Mouse (Mus musculus) fat pad, adult 2 months (tissue): ENCODE results near the gene Dnah2.
"Not testable (repeated sequence)": the region's sequence is repeated elsewhere in the genome, so short reads cannot be mapped to it uniquely, and the experiment has no call there.

Experiments used
- DNase-seq: peaks from one replicate; pipeline ENCODE4 v3.0.0-alpha.2; 2011; ENCODE audit warnings: low read depth, low spot score; ENCODE audit errors: extremely low read depth

Gene Dnah2

DNA sequence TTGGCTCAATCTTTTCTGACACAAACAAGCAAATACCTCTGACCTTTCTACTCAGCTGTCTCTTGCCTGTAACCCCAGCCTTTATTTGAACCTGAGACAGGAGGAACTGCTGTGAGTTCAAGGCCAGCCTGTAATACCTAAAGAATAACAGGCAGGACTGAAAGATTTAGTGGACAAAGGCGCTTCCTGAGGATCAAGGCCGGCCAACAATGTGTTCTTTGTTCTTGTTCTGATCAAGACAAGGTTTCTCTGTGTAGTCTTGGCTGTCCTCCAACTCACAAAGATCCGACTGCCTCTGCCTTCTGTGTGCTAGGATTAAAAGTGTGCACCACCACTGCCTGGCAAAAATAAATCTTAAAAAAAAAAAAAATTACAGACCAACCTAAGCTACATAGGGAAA, 15.5 kb upstream of the Dnah2 start:
- DNase-seq = no peak

DNA sequence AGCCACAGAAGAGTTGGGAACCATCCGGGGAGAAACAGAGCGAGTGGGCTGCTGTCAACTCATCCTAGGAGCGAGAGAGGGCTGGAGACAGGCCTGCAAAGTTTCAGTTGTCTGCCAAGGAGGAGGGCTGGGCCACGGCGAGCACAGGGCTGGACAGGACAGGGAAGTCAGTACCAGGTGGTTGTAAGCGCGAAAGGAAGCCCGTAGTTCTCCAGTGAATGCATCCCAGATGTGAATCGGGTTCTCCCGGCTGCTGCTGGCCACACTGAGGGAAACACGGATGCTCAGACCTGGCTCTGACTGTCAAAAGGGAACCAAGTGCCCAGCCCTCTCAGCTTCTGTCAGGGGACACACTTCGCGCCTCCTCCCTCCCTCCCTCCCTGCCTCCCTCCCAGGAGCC, 14.5 kb upstream of the Dnah2 start:
- DNase-seq = no peak

DNA sequence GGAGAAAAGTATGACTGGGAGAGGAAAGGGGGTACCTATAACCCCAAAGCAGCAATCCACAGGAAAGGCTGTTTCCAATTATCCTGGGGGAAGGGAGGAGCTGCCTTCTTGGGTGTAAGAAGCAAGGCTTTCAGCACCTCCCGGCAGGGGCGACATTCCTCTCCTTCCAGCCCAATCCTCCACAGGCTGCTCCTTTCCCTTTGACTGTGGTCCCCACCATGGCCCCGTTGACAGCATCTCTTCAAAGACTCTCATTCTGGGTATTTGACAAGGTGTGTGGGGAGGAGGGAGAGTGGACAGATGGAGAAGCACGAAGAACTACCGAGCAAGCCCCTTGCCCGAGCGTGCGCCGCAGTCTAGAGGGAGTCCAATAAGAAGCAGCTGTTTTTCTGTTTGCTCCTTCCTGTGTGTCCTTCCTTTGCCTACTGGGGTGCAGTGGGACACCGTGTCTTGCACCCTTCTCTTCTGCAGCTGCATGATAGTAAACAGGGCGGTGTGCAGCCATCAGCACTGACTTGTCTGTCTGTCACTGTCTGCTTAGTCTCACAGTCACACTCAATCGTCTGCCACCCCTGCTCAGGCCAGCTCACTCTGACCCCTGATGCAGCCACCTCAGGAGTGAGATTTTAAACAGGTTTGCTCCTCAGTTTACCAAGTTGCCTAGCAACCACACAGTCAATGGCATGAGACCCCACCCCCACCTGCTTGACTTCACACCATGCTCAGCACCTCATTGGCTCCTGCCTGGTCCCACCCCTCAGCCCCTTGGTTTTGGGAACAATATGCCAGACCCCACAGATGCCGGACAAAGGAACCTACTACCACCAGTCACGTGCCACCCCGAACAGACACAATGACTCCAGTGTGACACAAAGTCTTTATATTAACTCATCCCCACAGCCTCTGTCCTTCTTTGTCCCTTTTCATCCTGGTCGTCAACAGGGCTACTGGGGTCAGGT, 12.3 kb upstream of the Dnah2 start:
- no peak for DNase-seq

DNA sequence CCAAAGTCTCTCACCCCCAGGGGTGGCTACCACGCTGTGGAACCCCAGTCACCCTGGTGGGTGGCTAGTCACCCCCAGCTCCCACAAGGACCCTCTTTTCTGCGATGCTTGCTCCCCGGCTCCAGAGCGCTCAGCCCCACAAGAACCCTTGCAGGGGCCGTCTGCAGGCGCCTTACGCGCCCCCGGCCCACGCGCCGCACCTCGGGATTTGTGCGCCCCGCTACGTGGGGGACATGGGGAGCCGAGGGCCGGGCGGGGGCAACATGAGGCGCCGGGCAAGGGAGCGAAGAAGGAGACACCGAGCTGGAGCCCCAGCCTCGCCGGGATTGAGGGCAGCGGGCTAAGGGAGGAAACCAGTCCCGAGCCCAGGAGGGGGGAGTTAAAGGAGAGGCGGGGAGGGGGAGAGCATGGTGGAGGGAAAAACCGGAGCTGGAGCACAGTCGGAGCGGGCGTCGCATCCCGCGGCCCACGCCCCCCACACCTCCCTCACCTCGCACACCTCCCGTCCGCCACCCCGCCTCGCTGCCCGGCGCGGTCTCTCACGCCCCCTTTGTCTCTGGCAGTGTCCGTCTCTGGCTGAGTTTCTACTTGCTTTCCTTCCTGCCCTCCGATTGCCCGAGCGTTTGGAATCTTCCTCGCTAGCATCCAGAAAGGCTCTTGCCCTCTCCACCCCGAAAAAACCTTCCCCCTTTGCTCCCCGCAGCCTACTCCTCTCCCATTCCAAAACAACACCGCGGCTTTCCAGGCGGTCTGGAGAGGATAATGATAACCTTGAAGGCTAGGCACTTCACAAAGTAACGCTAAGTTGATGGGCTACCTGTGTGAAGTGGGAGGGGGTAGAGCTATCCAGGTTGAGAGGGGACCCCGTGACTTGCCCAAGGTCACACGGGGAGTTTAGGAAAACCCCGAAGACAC, 11.2 kb upstream of the Dnah2 start, which contains the start of gene Efnb3:
Gene Efnb3, minus strand, starts transcription at position 355 of the 915 bp plus-strand sequence.
- no peak for DNase-seq

DNA sequence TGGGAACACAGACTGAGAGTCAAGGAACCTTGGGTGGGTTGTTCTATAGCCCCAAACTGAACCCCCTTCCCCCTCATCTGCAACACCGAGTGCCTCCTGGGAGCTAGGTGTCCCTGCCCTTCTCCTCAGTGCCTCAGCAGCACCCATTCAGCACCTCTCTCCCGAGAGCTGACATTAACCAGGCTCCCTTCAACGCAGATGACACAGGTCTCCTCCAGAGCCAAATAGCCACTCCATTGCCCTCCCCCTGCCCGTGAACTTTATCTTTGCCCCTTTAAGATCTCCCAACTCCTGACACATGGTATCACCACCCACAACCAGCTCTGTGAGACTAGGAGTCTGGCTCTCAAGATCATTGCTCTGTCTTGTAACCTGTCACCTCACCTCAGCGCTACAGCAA, 10.3 kb upstream of the Dnah2 start:
- no peak for DNase-seq

DNA sequence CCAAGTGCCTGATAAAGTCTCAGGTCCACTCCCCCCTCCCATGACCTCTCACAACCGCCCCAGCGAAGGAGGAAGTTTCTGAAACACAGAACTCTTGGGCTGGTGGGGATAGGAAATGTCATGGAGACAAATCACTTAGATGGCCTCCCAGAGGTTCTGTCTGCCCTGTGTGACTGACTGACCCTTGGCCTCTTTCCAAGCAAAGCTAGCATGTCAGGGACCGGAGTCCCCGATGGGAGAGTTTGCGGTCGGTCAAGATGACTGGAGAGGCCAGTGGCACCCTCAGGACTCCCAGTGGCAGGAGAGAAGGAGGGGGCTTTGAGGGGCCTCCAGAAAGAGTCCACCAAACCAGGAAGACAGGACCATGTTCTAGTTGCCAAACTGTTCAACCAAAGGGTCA, 9.8 kb upstream of the Dnah2 start:
- DNase-seq = no peak

DNA sequence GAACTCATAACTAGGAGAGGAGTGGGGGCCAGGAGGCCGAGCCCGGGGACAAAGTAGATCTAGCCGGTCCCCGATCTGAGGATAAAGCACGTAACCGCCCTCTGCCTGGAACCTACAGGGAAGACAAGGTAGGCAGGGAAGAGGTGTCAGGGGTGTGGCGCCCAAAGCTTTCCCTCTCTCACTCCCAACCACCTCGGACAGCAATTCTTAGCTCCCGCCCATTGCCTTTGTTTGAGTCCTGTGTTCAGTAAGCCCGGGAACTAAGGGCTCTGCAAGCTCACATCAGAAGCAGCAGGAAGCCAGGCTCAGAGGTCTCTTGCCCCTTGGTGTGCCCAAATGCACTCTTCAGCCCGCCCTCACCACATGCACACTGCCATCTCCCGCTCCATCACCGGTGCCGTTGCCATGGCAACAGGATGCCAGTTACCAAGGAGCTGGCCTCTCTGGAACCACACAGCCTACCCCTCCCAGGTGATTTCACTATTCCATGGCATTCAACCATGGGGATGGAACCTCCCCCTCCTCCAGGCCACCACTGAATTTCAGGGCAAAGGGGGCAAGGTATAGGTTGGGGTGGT, 8.6 kb upstream of the Dnah2 start:
- no peak for DNase-seq

DNA sequence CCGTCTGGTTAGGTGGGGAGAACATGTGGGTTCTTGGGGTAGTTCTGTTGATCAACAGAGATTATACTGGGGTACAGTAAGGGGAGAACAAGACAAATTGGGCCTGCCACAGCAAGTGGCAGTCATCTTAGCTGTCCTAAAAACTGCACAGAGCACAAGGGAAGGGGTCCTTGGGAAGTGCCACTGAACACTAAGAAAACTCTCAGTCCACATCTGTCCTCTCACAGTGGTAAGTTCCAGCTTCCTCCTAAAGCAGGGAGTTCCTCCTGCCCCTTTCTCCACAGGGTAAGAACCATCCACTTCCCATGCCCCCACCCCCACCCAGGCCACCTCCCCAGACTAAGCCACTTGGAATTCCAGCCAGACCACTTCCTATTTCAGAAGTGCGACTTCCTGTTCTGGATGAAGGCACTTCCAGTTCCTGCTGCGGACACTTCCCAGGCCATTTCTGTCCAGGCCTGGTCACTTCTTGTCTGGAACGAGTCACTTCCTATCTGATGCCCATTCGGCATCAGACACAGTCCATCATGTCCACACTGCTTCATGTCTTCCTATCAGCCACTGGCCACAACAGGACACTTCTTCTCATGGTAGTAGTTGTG, 5.7 kb upstream of the Dnah2 start:
- DNase-seq = no peak

DNA sequence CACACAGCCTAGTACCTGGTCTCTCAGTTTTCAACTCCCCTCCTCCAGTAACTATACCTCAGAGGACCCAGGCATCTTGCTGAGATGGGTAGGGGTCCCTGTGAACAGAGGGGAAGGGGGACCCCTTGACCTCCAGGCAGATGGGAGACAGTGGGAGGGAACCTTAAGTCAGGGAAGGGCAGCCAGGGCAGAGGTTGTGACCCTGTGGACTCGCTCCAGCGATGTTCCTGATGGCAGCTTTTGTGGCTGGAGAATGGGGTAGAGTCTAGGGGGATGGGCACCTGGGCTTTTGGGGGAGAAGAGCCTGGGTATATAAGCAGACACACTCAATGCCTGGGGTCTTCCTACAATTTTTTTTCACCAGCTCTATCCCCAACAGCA, 4.4 kb upstream of the Dnah2 start:
- no peak for DNase-seq

DNA sequence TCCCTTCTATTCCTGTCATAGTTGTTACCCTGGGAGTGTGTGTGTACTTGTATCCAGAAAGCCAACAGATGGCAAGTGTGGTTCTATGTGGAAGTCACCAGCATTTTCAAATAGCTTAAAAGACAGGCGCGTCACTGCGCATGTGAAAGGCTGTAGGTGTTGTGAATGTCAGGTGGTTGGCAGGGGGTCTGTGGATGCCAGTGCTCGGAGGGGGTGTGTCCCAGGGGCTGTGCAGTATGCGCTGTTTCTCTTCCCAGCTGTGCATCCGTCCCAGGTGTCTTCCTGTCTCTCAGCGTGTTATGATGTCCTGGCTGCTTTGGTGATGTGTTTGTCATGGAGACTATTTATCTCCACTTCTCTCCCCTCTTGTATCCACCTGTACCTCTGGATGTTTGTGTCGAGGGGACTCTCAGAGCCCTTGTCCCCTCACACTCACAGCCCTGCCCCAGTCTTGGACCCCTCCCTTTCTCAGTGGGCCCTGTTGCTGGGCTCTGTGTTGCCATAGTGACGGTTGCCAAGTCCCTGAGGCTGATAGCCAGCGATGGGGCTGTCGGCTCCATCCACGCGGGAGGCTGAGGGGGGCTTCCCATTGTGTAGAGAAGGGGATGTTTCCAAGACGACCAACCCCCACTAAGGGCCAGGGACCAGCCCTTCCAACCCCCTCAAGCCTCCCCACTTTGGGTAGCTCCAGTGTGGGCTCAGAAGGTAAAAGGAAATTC, 3.9 kb upstream of the Dnah2 start:
- no peak for DNase-seq

DNA sequence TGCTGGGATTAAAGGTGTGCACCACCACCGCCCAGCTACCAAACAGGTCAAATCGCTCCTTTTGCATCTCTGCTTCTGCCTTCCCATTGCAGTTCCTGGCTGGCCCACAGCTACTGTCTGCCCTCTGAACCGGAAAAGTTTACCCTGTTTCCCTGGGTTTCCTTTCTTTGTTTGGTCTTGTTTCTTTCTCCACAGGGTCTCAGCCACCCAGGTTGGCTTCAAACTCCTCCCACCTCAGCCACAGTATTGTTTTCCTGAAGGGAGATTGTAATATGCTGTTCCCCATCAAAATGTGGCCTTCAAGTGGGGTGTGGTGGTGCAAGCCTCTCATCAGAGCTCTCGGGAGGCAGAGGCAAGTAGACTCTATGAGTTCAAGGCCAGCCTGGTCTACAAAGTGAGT, 2.4 kb upstream of the Dnah2 start:
- no peak for DNase-seq

DNA sequence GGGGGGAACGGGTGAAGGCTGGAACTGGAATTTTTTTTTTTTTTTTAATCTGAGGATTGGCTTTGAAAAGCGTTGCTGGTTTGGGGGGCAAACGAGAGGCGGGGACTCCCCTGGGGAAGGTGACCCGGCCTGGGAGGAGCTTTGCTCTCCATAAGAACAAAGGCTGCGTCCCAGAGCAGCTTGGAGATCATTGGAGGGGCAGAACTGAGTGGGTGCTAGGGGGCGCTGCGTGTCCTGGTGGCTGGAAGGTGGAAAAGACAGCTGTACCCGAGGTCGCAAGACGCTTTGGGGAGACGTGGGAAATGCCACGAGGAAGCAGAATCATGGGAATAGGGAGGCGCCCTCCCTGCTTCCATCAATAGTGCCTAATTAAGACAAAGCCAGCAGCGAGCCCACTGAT, 1.8 kb downstream of the Dnah2 start:
- DNase-seq = no peak

DNA sequence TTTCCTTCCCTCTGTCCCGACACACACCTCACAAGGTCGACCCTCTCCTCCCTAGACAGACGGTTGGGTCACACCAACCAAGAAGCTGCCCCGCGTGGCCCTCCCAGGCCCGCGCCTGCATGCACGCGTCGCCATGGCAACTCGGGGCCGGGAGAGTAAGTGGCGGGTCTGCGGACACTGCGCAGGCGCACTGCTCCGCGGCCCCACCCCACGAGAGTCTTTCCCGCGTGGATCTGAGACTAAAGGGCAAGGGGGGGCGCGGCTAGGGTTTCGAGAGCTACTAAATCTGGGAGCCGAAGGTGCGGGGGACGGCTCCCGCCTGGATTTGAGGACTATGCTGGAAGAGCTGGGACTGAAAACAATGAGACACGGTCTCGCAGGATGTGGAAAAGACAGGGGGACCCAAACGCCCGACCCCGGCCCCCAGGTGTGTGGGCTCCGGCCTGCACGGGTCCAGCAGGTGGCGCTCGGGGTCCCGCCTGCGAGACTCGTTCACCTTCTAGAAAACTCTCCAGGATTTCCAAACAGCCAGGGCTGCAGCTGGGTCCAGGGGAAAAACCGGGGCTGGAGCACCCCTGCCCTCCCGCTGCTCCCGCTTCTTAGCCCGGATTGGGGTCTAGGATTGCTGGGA, 2.4 kb downstream of the Dnah2 start:
- DNase-seq = no peak

DNA sequence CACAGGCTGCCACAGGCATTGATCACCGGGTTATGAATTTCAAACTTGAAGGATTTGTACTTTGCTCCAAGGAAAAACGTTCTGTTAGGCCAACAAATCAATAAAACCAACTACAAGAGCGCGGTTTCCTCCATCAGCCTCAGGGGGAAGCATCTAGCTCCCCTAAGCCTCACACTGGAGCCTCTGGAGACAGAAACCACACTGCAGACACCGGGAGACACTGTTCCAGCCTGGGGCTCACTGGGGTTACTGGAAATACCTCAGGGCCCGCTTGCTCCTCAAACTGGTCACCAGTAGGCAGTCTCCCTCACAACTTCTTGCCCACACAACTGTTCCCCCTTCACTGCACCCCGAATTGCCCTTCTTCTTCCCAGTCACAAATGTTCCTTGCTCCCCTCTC, 3.0 kb downstream of the Dnah2 start:
- DNase-seq = no peak

DNA sequence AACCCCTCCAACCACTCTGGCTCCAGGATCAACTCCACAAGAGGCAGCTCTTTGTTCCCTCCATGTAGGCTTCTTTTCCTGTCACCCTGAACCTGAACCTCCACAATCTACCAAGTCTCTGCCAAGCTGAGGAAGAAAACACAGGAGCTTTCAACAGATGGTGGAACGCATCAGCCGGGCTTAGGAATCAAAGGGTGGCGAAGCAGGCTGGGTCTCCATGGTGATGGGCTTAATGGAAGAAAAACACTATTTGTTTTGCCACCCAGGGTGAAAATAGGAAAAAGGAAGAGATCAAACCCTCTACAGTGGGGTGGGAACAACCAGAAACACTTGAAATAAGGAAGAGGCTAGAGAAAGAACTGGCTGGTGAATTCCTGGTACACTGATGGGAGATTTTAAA, 5.3 kb downstream of the Dnah2 start:
- DNase-seq = no peak

DNA sequence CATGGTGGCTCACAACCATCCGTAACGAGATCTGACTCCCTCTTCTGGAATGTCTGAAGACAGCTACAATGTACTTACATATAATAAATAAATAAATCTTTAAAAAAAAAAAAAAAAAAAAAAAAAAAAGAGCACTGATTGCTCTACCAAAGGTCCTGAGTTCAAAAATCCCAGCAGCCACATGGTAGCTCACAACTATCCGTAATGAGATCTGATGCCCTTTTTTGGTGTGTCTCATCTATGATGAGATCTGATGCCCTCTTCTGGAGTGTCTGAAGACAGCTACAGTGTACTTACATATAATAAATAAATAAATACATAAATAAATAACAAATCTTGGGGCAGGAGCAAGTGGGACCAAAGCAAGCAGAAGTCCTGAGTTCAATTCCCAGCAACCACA, 7.2 kb downstream of the Dnah2 start:
- not testable (repeated sequence) for DNase-seq

DNA sequence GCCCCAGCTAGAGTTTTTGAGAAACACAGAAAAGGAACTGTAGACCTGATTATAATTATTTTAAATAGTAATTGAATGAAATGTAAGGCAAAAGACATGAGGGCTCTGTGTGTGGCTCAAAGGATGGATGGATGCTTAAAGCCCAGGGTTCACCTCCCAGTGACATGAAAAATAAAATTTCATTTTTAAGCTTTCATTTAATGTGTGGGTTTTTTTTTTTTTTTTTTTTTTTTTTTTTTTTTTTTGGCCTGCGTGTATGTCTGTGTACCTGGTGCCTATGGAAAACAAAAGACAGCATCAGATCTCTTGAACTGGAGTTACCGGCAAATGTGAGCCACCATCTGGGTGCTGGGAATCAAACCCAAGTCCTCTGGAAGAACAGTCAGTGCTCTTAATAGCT, 8.2 kb downstream of the Dnah2 start:
- no peak for DNase-seq

DNA sequence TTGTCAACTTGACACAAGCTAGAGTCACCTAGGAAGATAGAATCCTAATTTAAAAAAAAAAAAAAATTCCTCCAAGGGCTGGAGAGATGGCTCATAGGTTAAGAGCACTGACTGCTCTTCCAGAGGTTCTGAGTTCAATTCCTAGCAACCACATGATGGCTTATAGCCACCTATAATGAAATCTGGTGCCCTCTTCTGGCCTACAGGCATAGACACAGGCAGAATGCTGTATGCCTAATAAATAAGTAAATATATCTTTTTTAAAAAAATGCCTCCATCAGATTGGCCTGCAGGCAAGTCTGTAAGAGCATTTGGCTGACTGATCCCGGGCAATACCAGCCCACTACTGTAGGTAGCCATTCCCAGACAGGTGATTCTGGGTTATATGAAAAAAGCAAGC, 13.9 kb downstream of the Dnah2 start:
- DNase-seq = no peak

DNA sequence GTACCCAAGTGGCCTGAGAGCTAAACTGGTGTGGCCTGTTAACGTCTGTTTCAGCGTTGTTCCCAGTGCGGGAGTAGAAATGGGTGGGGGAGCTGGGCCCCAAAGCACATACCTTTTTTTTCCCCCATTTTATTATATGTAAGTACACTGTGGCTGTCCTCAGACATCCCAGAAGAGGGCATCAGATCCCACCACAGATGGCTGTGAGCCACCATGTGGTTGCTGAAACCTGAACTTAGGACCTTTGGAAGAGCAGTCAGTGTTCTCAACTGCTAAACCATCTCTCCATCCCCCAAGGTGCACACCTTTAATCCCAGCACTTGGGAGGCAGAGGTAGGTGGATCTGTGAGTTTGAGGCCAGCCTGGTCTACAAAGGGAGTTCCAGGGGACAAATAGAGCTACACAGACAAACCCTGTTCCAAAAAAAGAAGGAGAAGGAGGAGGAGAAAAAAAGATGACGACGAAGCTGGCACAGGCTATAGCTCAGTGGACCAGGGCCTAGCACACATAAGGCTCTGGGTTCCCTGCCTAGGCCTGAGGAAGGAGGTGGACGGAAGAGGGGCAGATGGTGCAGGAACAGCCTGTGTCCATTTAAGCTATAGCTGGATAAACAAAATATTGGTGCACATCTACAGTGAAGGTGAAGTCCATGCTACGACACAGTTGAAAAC, 16.3 kb downstream of the Dnah2 start:
- no peak for DNase-seq
